Mouse (Mus musculus) midbrain, embryonic 16.5 days (tissue): ENCODE data around the gene Nup160. TPM values are rescaled to one million over a fixed set of nuclear protein-coding genes. Genes with fewer than 3 reads are reported as not detected.

Source experiments
- ATAC-seq: fragments of 200-750 bp; cut with Nextera tagmentation; 2 replicates; pipeline ENCODE4 v1.8.0; 2017; ENCODE audit warnings: moderate TSS enrichment
- H3K27ac ChIP-seq: fragments of 300-500 bp; sonication (generic); 2 replicates; pipeline ENCODE4 v1.5.1; 2014; ENCODE audit warnings: mild to moderate bottlenecking, low read length, mixed read lengths
- H3K27me3 ChIP-seq: fragments of 300-500 bp; sonication (generic); 2 replicates; pipeline ENCODE4 v1.6.1; 2014; ENCODE audit warnings: low read depth, low read length, mixed read lengths; ENCODE audit not compliant: control insufficient read depth, insufficient read depth
- H3K36me3 ChIP-seq: fragments of 300-500 bp; sonication (generic); 2 replicates; pipeline ENCODE4 v1.6.1; 2014; ENCODE audit warnings: mild to moderate bottlenecking, low read length, moderate library complexity, mixed read lengths; ENCODE audit not compliant: control insufficient read depth, insufficient read depth
- H3K4me1 ChIP-seq: fragments of 300-500 bp; sonication (generic); 2 replicates; pipeline ENCODE4 v1.6.1; 2014; ENCODE audit warnings: mild to moderate bottlenecking, low read length, mixed read lengths; ENCODE audit not compliant: control insufficient read depth, insufficient read depth
- H3K4me2 ChIP-seq: fragments of 300-500 bp; sonication (generic); 2 replicates; pipeline ENCODE4 v1.6.1; 2014; ENCODE audit warnings: mild to moderate bottlenecking, low read length, mixed read lengths
- H3K4me3 ChIP-seq: fragments of 300-500 bp; sonication (generic); 2 replicates; pipeline ENCODE4 v1.5.1; 2014; ENCODE audit warnings: low read depth, mild to moderate bottlenecking, low read length, moderate library complexity, mixed read lengths
- H3K9ac ChIP-seq: fragments of 300-500 bp; sonication (generic); 2 replicates; pipeline ENCODE4 v1.6.1; 2014; ENCODE audit warnings: low read depth, low read length, mixed read lengths
- H3K9me3 ChIP-seq: fragments of 300-500 bp; sonication (generic); replicated peaks from 2 replicates; pipeline ENCODE4 v1.6.1; 2014; ENCODE audit warnings: mild to moderate bottlenecking, low read length, mixed read lengths; ENCODE audit not compliant: control insufficient read depth, poor library complexity, severe bottlenecking
- WGBS: fragments of 180-500 bp; shearing (Covaris S2); extraction: QIAGEN DNeasy Blood & Tissue Kit; methylation state at CpG from one replicate; pipeline ENCODE4 v1.1.7; 2014; 5-methylcytosine and 5-hydroxymethylcytosine counted together
- polyA plus RNA-seq: library from polyadenylated mRNA; unstranded; fragments of >200 nt; fragmentation: Nextera tagmentation; extraction: Ambion mirVana; gene quantifications from 2 replicates; pipeline ENCODE4 v1.2.1, GENCODE M21; 2015

Gene Nup160
- polyA plus RNA-seq, 1 experiment from 2014 or later: 19.5 TPM

- H3K4me3 ChIP-seq: peak overlapping the region; percentile 90
- H3K27ac ChIP-seq: peak overlapping the region; percentile 99
- peaks cover 27% of the 10 kb centered on the region for H3K4me1 ChIP-seq
- H3K9me3 ChIP-seq: no peaks in the 10 kb centered on the region
- no peak for ATAC-seq
- H3K27me3 ChIP-seq: no peaks in the 10 kb centered on the region
- H3K9ac ChIP-seq: peak overlapping the region; percentile 99
- peaks cover 8% of the 10 kb centered on the region for H3K36me3 ChIP-seq
- 6% methylated on average over 4 of the region's 4 CpGs for WGBS
- peak overlapping the region; percentile 85 for H3K4me2 ChIP-seq
These were observed 69.5 kb downstream of the Nup160 start for GRCm38 (mm10) chr2:90746538-90746865.

GRCm38 (mm10) chr2:90747131-90747530 is 70.1 kb downstream of the Nup160 start:
- Histone ChIP-seq H3K27me3 (no peaks in the 10 kb centered on the region), H3K9ac (no peak overlapping the region), H3K36me3 (peaks cover 8% of the 10 kb centered on the region), H3K9me3 (no peaks in the 10 kb centered on the region), H3K4me3 (peak overlapping the region; percentile 90), H3K4me2 (peak overlapping the region; percentile 85), H3K27ac (no peak overlapping the region), H3K4me1 (peaks cover 27% of the 10 kb centered on the region)
- WGBS: 94% methylated on average over 10 of the region's 10 CpGs
- no peak for ATAC-seq

GRCm38 (mm10) chr2:90749676-90750459 is 72.9 kb downstream of the Nup160 start:
- ATAC-seq: no peak
- H3K4me3 ChIP-seq: no peak overlapping the region
- no peaks in the 10 kb centered on the region for H3K9me3 ChIP-seq
- peaks cover 27% of the 10 kb centered on the region for H3K4me1 ChIP-seq
- H3K27ac ChIP-seq: no peak overlapping the region
- no peak overlapping the region for H3K9ac ChIP-seq
- peaks cover 22% of the 10 kb centered on the region for H3K36me3 ChIP-seq
- H3K4me2 ChIP-seq: no peak overlapping the region
- WGBS: 78% methylated on average over 6 of the region's 6 CpGs
- no peaks in the 10 kb centered on the region for H3K27me3 ChIP-seq

GRCm38 (mm10) chr2:90753565-90753964 is 76.5 kb downstream of the Nup160 start:
- no peak overlapping the region for H3K9ac ChIP-seq
- no peaks in the 10 kb centered on the region for H3K9me3 ChIP-seq
- no peak overlapping the region for H3K4me2 ChIP-seq
- H3K4me3 ChIP-seq: no peak overlapping the region
- no peak overlapping the region for H3K27ac ChIP-seq
- peaks cover 34% of the 10 kb centered on the region for H3K36me3 ChIP-seq
- H3K27me3 ChIP-seq: no peaks in the 10 kb centered on the region
- 96% methylated on average over 2 of the region's 2 CpGs for WGBS
- no peak for ATAC-seq
- peaks cover 12% of the 10 kb centered on the region for H3K4me1 ChIP-seq

GRCm38 (mm10) chr2:90754188-90754587 is 77.2 kb downstream of the Nup160 start:
- Histone ChIP-seq H3K4me3 (no peak overlapping the region), H3K4me1 (peaks cover 6% of the 10 kb centered on the region), H3K9me3 (no peaks in the 10 kb centered on the region), H3K9ac (no peak overlapping the region), H3K36me3 (peaks cover 39% of the 10 kb centered on the region), H3K27ac (no peak overlapping the region), H3K4me2 (no peak overlapping the region), H3K27me3 (no peaks in the 10 kb centered on the region)
- WGBS: 100% methylated on average over 3 of the region's 3 CpGs
- ATAC-seq: no peak

GRCm38 (mm10) chr2:90765123-90765522 is 88.1 kb downstream of the Nup160 start:
- WGBS: 92% methylated on average over 3 of the region's 3 CpGs
- H3K27ac ChIP-seq: no peak overlapping the region
- no peak overlapping the region for H3K9ac ChIP-seq
- no peaks in the 10 kb centered on the region for H3K9me3 ChIP-seq
- ATAC-seq: no peak
- H3K4me2 ChIP-seq: no peak overlapping the region
- no peaks in the 10 kb centered on the region for H3K4me1 ChIP-seq
- peaks cover 35% of the 10 kb centered on the region for H3K36me3 ChIP-seq
- no peaks in the 10 kb centered on the region for H3K27me3 ChIP-seq
- H3K4me3 ChIP-seq: no peak overlapping the region

- ATAC-seq: no peak
- no peak overlapping the region for H3K4me3 ChIP-seq
- WGBS: 46% methylated on average over 3 of the region's 3 CpGs
- no peaks in the 10 kb centered on the region for H3K9me3 ChIP-seq
- H3K27me3 ChIP-seq: peaks cover 5% of the 10 kb centered on the region
- no peak overlapping the region for H3K4me2 ChIP-seq
- peaks cover 27% of the 10 kb centered on the region for H3K36me3 ChIP-seq
- no peak overlapping the region for H3K9ac ChIP-seq
- peaks cover 12% of the 10 kb centered on the region for H3K4me1 ChIP-seq
- H3K27ac ChIP-seq: no peak overlapping the region
These were observed 104.3 kb downstream of the Nup160 start for GRCm38 (mm10) chr2:90781323-90781722.

GRCm38 (mm10) chr2:90781938-90782337 is 104.9 kb downstream of the Nup160 start:
- Histone ChIP-seq H3K27ac (no peak overlapping the region), H3K36me3 (peaks cover 27% of the 10 kb centered on the region), H3K9ac (no peak overlapping the region), H3K27me3 (peaks cover 5% of the 10 kb centered on the region), H3K4me2 (no peak overlapping the region), H3K4me1 (peaks cover 12% of the 10 kb centered on the region), H3K4me3 (no peak overlapping the region), H3K9me3 (no peaks in the 10 kb centered on the region)
- 44% methylated on average over 2 of the region's 2 CpGs for WGBS
- ATAC-seq: no peak

GRCm38 (mm10) chr2:90782458-90782857 is 105.4 kb downstream of the Nup160 start, which contains the start of gene Agbl2:
Gene Agbl2, plus strand, starts transcription at chr2:90782727.
- Histone ChIP-seq H3K27ac (no peak within 1 kb of the TSS), H3K27me3 (peaks cover 5% of the 10 kb centered on the region), H3K36me3 (peaks cover 23% of the 10 kb centered on the region), H3K9ac (peak within 1 kb of the TSS; percentile 35; the same call in 1 of the 2 replicates), H3K4me2 (peak within 1 kb of the TSS; percentile 62), H3K9me3 (no peaks in the 10 kb centered on the region), H3K4me1 (peaks cover 12% of the 10 kb centered on the region), H3K4me3 (peak within 1 kb of the TSS; percentile 25)
- peak; percentile 61; the same call in 1 of the 2 replicates for ATAC-seq
- 5% methylated on average over 11 of the region's 11 CpGs for WGBS
